Mouse (Mus musculus): ENCODE results near the gene Fam107a. TPM values are rescaled to one million over a fixed set of nuclear protein-coding genes. Genes with fewer than 3 reads are reported as not detected.
"Not testable (repeated sequence)": the region's sequence is repeated elsewhere in the genome, so short reads cannot be mapped to it uniquely, and the experiment has no call there.

Gene Fam107a
- polyA plus RNA-seq, 1 experiment from 2014 or later = 0.50 TPM

- no peaks in the 10 kb centered on the region; the same call in 1 of the 2 replicates for H3K9me3 ChIP-seq
- peaks cover 47% of the 10 kb centered on the region for H3K27me3 ChIP-seq
- no peak overlapping the region for H3K4me2 ChIP-seq (replicated peaks)
- H3K4me3 ChIP-seq = no peak overlapping the region
- 21% methylated on average over 3 of the region's 3 CpGs for WGBS
- no peak overlapping the region for H3K27ac ChIP-seq
- ATAC-seq (ENCODE audit: low FRiP score, low read depth) = no peak
- H3K9ac ChIP-seq = no peak overlapping the region
- no peaks in the 10 kb centered on the region for H3K36me3 ChIP-seq
- peaks cover 28% of the 10 kb centered on the region for H3K4me1 ChIP-seq
Measured at GRCm38 (mm10) chr14:8314536-8314935, 3.3 kb downstream of the Fam107a start.

- H3K27ac ChIP-seq = no peak overlapping the region
- 44% methylated on average over 7 of the region's 7 CpGs for WGBS
- H3K4me2 ChIP-seq (replicated peaks) = no peak overlapping the region
- no peak for ATAC-seq (ENCODE audit: low FRiP score, low read depth)
- peaks cover 52% of the 10 kb centered on the region for H3K27me3 ChIP-seq
- no peak overlapping the region for H3K4me3 ChIP-seq
- H3K9me3 ChIP-seq = no peaks in the 10 kb centered on the region; the same call in 1 of the 2 replicates
- no peaks in the 10 kb centered on the region for H3K36me3 ChIP-seq
- H3K4me1 ChIP-seq = peaks cover 35% of the 10 kb centered on the region
- no peak overlapping the region for H3K9ac ChIP-seq
Measured at GRCm38 (mm10) chr14:8313877-8314276, 3.9 kb downstream of the Fam107a start.

GRCm38 (mm10) chr14:8309621-8310141 lies 8.1 kb downstream of the Fam107a start:
- Histone ChIP-seq H3K36me3 (no peaks in the 10 kb centered on the region), H3K9me3 (no peaks in the 10 kb centered on the region), H3K4me3 (no peak overlapping the region), H3K27me3 (peaks cover 20% of the 10 kb centered on the region), H3K27ac (no peak overlapping the region), H3K4me1 (peaks cover 24% of the 10 kb centered on the region), H3K4me2 (replicated peaks) (0 out of 2 replicates have a peak overlapping the region, but pooled peaks have one; percentile 14), H3K9ac (no peak overlapping the region)
- WGBS = 13% methylated on average over 9 of the region's 9 CpGs
- 0 out of 2 replicates have a peak, but pooled peaks have one; percentile 8 for ATAC-seq (ENCODE audit: low FRiP score, low read depth)

DNA sequence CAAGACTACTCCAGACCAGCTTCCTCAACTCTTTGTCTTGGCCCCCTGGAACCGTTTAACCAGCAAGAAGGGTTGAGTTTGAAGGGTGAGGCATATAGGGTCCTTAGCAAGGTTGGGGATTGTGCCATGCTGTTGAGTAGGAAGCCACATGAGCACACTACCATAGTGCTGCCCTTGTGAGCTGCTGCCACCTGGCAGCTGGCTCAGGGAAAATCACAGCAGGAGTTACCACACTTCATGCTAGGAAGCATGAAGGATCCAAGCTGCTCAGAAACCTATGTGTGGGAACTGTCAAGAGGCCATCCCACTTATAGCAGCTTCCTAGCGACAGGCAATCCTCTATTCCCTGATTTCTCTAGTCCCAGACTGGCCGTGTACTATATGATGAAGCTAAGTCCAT lies 9.2 kb downstream of the Fam107a start:
- 58% methylated on average over 3 of the region's 3 CpGs for WGBS

GRCm38 (mm10) chr14:8306884-8307283 lies 10.9 kb downstream of the Fam107a start:
- Histone ChIP-seq H3K36me3 (no peaks in the 10 kb centered on the region), H3K4me2 (replicated peaks) (no peak overlapping the region), H3K27ac (no peak overlapping the region), H3K9ac (no peak overlapping the region), H3K27me3 (peaks cover 16% of the 10 kb centered on the region; the same call in 1 of the 2 replicates), H3K4me1 (peaks cover 31% of the 10 kb centered on the region), H3K9me3 (no peaks in the 10 kb centered on the region), H3K4me3 (no peak overlapping the region)
- no peak for ATAC-seq (ENCODE audit: low FRiP score, low read depth)
- 62% methylated on average over 6 of the region's 6 CpGs for WGBS

More for the DNA sequence above, 9.2 kb downstream of the Fam107a start:
- Histone ChIP-seq H3K4me2 (replicated peaks) (no peak overlapping the region), H3K4me3 (no peak overlapping the region), H3K36me3 (no peaks in the 10 kb centered on the region), H3K9me3 (no peaks in the 10 kb centered on the region), H3K27me3 (peaks cover 19% of the 10 kb centered on the region; the same call in 1 of the 2 replicates), H3K4me1 (peaks cover 24% of the 10 kb centered on the region), H3K27ac (no peak overlapping the region), H3K9ac (no peak overlapping the region)
- no peak for ATAC-seq (ENCODE audit: low FRiP score, low read depth)

DNA sequence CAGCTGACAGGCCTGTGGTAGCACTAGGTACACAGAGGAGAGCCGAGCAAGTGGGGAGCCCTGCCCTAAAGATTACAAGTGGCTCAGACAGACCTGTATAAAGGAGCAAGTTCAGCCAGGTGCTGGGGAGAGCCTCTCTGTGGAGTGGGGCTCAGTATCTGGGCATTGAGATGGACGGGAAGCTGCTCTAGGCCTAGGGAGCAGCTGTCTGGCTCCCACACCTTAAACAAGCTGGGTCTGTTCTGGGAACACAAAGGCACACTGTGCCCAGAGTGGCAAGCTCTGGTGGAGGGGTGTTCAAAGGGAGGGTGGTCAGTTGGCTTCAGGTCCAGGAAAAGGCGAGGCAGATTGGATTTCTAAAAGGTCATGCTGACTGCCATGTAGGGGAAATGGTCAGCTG lies 12.8 kb downstream of the Fam107a start:
- H3K27me3 ChIP-seq = peaks cover 16% of the 10 kb centered on the region; the same call in 1 of the 2 replicates
- H3K4me2 ChIP-seq (replicated peaks) = no peak overlapping the region
- H3K9me3 ChIP-seq = no peaks in the 10 kb centered on the region
- peaks cover 29% of the 10 kb centered on the region for H3K4me1 ChIP-seq
- no peaks in the 10 kb centered on the region for H3K36me3 ChIP-seq
- no peak overlapping the region for H3K27ac ChIP-seq
- WGBS = 54% methylated on average over 3 of the region's 3 CpGs
- no peak overlapping the region for H3K4me3 ChIP-seq
- peak; percentile 46; the same call in 1 of the 2 replicates for ATAC-seq (ENCODE audit: low FRiP score, low read depth)
- H3K9ac ChIP-seq = no peak overlapping the region

DNA sequence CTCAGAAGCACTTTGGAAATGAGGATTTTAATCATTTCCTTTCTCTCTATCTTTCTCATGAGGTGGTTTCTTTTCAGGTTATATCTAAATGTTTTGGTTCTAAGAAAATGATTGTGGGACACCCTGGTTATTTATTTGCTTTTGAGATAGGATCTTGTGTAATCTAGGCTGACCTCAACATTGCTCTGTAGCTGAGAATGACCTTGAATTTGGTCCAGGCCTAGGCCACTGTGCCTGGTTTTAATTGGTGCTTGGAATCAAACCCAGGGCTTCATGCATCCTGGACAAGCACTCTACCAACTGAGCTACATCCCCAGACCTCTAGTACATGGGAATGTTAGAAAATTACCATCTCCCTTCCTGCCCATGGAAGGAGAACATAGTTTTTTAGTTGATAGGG lies 13.7 kb downstream of the Fam107a start:
- no peaks in the 10 kb centered on the region for H3K9me3 ChIP-seq
- peaks cover 16% of the 10 kb centered on the region for H3K27me3 ChIP-seq
- H3K4me1 ChIP-seq = peaks cover 19% of the 10 kb centered on the region
- H3K4me2 ChIP-seq (replicated peaks) = no peak overlapping the region
- ATAC-seq (ENCODE audit: low FRiP score, low read depth) = no peak
- H3K27ac ChIP-seq = no peak overlapping the region
- H3K4me3 ChIP-seq = no peak overlapping the region
- H3K9ac ChIP-seq = no peak overlapping the region
- H3K36me3 ChIP-seq = no peaks in the 10 kb centered on the region

GRCm38 (mm10) chr14:8302687-8303086 lies 15.1 kb downstream of the Fam107a start:
- no peak for ATAC-seq (ENCODE audit: low FRiP score, low read depth)
- H3K9ac ChIP-seq = no peak overlapping the region
- H3K9me3 ChIP-seq = no peaks in the 10 kb centered on the region
- no peak overlapping the region for H3K4me3 ChIP-seq
- peaks cover 17% of the 10 kb centered on the region for H3K4me1 ChIP-seq
- no peak overlapping the region for H3K27ac ChIP-seq
- H3K4me2 ChIP-seq (replicated peaks) = 0 out of 2 replicates have a peak overlapping the region, but pooled peaks have one; percentile 4
- peaks cover 8% of the 10 kb centered on the region for H3K27me3 ChIP-seq
- no peaks in the 10 kb centered on the region for H3K36me3 ChIP-seq
- 6% methylated on average over 10 of the region's 10 CpGs for WGBS

GRCm38 (mm10) chr14:8300281-8300680 lies 17.5 kb downstream of the Fam107a start:
- Histone ChIP-seq H3K4me1 (peaks cover 10% of the 10 kb centered on the region), H3K27me3 (peaks cover 8% of the 10 kb centered on the region), H3K36me3 (no peaks in the 10 kb centered on the region), H3K9me3 (no peaks in the 10 kb centered on the region), H3K4me3 (no peak overlapping the region), H3K4me2 (replicated peaks) (no peak overlapping the region), H3K27ac (no peak overlapping the region), H3K9ac (no peak overlapping the region)
- ATAC-seq (ENCODE audit: low FRiP score, low read depth) = no peak
- 26% methylated on average over 8 of the region's 8 CpGs for WGBS

DNA sequence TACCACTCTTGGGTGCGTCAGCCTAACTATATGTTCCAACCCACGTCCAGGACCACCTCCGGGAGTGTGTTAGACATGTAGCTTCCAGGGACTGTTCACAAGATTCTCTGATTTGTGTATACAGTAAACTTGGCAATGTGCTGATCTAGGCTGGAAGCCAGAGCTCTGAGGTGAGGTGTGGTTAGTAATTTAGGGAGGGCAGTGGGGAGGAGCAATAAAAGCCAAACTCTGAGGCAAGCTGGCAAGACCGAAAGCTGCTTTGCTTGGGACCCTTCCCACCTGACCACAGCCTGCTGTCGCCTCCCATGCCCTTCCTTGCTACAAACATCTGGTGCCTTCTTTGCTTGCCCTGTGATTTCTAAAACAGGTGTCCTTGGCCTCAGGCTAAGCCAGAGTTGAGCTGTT lies 19.9 kb downstream of the Fam107a start:
- Histone ChIP-seq H3K27me3 (peaks cover 8% of the 10 kb centered on the region), H3K9me3 (no peaks in the 10 kb centered on the region), H3K4me2 (replicated peaks) (no peak overlapping the region), H3K4me3 (no peak overlapping the region), H3K9ac (no peak overlapping the region), H3K27ac (no peak overlapping the region), H3K36me3 (no peaks in the 10 kb centered on the region), H3K4me1 (peaks cover 5% of the 10 kb centered on the region; the same call in 1 of the 2 replicates)
- WGBS = 43% methylated on average over 5 of the region's 5 CpGs
- peak; percentile 70 for ATAC-seq (ENCODE audit: low FRiP score, low read depth)

DNA sequence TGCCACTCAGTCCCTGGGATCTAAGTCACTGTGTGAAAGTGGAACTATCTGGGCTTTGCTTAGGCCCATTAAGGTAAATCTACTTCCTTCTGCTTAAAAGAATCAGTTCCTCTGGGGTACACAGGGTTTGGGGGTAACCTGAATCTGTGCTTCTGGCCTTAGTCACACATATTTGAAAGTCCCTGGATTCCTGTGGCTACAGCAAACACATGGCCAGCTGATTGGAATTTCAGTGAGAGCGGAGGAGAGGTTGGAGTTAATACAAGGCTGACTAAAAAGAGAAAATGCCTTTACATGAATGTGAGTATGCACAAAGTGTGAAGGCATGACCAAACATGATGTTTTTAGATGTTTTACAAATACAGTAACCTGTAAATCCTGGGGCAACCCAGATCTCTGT lies 23.6 kb downstream of the Fam107a start:
- peaks cover 4% of the 10 kb centered on the region; the same call in 1 of the 2 replicates for H3K27me3 ChIP-seq
- no peaks in the 10 kb centered on the region for H3K36me3 ChIP-seq
- ATAC-seq (ENCODE audit: low FRiP score, low read depth) = no peak
- H3K4me1 ChIP-seq = no peaks in the 10 kb centered on the region
- WGBS = 54% methylated on average over 1 of the region's 1 CpGs
- no peak overlapping the region for H3K9ac ChIP-seq
- H3K27ac ChIP-seq = no peak overlapping the region
- no peak overlapping the region for H3K4me3 ChIP-seq
- peaks cover 14% of the 10 kb centered on the region for H3K9me3 ChIP-seq
- H3K4me2 ChIP-seq (replicated peaks) = no peak overlapping the region

- H3K4me2 ChIP-seq (replicated peaks) = not testable (repeated sequence)
Measured at GRCm38 (mm10) chr14:8286595-8286994, 31.2 kb downstream of the Fam107a start.

DNA sequence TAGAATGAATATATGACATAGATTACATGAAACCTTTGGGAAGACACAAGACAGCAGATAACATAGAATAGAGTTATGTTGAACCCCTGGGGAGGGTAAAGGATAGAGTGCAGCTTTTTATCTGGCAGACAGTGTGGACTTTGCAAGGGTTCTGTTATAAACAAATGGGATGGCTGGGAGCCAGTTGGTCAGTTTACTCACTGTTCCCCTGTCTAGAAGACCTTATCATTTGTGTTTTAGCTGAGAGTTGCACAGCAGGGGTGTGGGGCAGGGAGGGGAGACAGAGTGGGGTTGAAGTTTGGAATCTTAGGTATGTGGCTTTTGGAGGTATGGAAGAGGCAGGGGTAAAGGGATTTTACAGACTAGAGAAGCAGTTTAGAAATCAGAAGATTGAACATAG lies 34.0 kb downstream of the Fam107a start:
- Histone ChIP-seq H3K27me3 (no peaks in the 10 kb centered on the region), H3K27ac (no peak overlapping the region), H3K4me1 (0 out of 2 replicates have a peak, but pooled peaks cover 4% of the 10 kb centered on the region), H3K9me3 (no peaks in the 10 kb centered on the region), H3K9ac (no peak overlapping the region), H3K36me3 (no peaks in the 10 kb centered on the region), H3K4me3 (no peak overlapping the region), H3K4me2 (replicated peaks) (no peak overlapping the region)
- ATAC-seq (ENCODE audit: low FRiP score, low read depth) = no peak

More at GRCm38 (mm10) chr14:8286595-8286994, 31.2 kb downstream of the Fam107a start:
- WGBS = 81% methylated on average over 5 of the region's 5 CpGs
- not testable (repeated sequence) for H3K36me3 ChIP-seq, H3K9ac ChIP-seq, H3K27me3 ChIP-seq, H3K27ac ChIP-seq, H3K9me3 ChIP-seq, H3K4me1 ChIP-seq, H3K4me3 ChIP-seq
- ATAC-seq (ENCODE audit: low FRiP score, low read depth) = peak; percentile 87

All from limb, embryonic 13.5 days (tissue).